Mouse (Mus musculus): ENCODE measurements at regions not wholly inside any gene's neighbourhood (a gene's known extent, or its start where the extent isn't known, plus 50 kb on each side); places are given as distances from the start of the nearest gene placed in this dataset.

DNA sequence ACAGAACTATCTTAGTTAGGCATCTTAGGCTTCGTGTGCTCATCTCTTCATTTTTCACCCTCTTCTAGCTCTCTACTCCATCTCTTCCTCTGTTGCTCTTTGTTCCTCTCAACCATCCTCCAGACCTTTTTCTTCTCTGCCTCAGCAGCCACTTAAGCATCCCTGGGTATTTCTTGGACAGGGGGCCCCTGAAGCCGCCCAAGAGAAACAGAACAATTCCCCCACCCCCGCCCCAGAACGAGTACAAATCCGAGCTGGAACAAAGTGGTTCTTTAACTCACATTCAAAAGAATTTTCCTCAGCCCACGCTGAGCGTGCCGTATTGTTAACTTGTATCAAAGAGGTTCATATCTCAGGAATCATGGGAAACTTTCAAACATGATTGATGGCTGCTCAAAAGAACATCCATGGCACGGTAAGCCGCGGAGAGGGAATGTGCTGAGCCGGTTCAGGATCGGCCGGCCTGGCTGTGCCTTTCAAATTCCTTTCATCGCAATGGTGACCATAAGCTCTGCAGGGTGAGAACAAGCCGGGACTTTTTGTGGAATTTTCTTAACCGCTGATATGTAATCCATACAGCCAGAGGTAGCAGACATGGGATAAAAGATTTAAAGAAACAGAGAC lies 181.9 kb upstream of the Noct start:
- no peaks in the 10 kb centered on the region for H3K9me3 ChIP-seq
- no peak overlapping the region for H3K4me3 ChIP-seq
- no peaks in the 10 kb centered on the region for H3K36me3 ChIP-seq
- no peak for ATAC-seq (ENCODE audit: insufficient number of reproducible peaks, insufficient read depth, low FRiP score, low TSS enrichment)
- WGBS, result 60% methylated on average over 17 of the region's 17 CpGs
- no peaks in the 10 kb centered on the region for H3K4me1 ChIP-seq
- no peak overlapping the region for H3K4me2 ChIP-seq (replicated peaks)
- no peaks in the 10 kb centered on the region for H3K27me3 ChIP-seq
- H3K9ac ChIP-seq, result no peak overlapping the region
- H3K27ac ChIP-seq, result no peak overlapping the region

DNA sequence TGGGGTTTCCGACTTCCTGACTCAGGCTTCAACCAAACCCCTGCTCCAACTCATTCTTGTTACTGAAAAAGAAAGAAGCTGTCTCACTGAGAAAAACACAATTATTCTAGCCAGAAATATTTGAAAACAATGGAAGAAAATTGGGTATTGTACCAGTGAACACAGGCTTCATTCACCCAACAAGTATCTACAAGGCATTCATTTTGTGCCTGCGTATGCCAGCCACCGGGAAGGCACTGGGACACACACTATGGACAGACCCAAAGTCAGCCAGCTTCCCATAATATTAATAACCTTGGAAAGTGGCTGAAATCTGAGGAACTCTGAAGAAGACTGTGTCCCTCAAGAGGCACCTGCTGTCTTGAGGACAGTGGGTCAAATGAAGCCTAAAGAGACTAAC lies 175.5 kb upstream of the Noct start:
- WGBS, result 92% methylated on average over 3 of the region's 3 CpGs
- Histone ChIP-seq H3K9ac (no peak overlapping the region), H3K36me3 (no peaks in the 10 kb centered on the region), H3K27ac (no peak overlapping the region), H3K4me2 (replicated peaks) (no peak overlapping the region), H3K4me3 (no peak overlapping the region), H3K27me3 (no peaks in the 10 kb centered on the region), H3K9me3 (peaks cover 6% of the 10 kb centered on the region; the same call in 1 of the 2 replicates), H3K4me1 (no peaks in the 10 kb centered on the region)
- no peak for ATAC-seq (ENCODE audit: insufficient number of reproducible peaks, insufficient read depth, low FRiP score, low TSS enrichment)

DNA sequence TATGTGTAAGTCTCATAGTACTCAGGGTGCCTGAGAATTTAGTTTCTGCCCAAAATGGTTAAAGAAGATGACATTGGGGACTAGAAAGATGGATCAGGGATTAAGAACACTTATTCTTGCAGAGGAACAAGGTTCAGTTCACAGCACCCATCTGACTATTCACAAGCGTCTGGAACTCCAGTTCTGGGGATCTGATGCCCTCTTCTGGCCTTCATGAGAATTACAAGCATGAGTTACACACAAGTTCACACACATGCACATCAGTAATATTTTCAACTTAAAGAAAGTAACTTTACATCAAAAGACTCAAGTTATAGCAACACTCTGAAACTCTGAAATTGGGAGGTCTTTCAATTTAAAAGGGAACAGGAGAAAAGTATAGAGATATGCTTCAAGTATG lies 174.1 kb upstream of the Noct start:
- H3K4me3 ChIP-seq, result no peak overlapping the region
- no peak for ATAC-seq (ENCODE audit: insufficient number of reproducible peaks, insufficient read depth, low FRiP score, low TSS enrichment)
- no peaks in the 10 kb centered on the region for H3K27me3 ChIP-seq
- H3K36me3 ChIP-seq, result no peaks in the 10 kb centered on the region
- 89% methylated on average over 1 of the region's 1 CpGs for WGBS
- peaks cover 6% of the 10 kb centered on the region; the same call in 1 of the 2 replicates for H3K9me3 ChIP-seq
- H3K4me1 ChIP-seq, result no peaks in the 10 kb centered on the region
- no peak overlapping the region for H3K9ac ChIP-seq
- H3K4me2 ChIP-seq (replicated peaks), result no peak overlapping the region
- no peak overlapping the region for H3K27ac ChIP-seq

DNA sequence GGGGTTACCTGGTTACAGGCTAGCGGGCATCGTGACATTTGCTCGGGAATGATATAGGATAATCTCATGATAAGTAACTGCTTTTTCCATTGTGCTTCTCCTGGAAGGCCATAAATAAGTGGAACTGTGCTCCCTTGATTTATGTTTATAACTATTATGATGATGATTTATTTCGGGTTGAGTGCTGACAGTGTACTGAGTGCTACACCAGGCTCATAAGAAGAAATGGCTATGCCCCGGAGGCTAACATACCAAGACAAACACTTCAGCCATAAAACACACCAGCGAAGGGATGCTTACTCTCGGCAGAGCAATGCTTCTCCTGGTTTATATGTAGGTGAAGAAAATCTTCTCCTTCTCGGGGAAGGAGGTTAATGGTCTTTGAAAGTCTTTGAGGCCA lies 169.2 kb upstream of the Noct start:
- ATAC-seq (ENCODE audit: insufficient number of reproducible peaks, insufficient read depth, low FRiP score, low TSS enrichment), result no peak
- WGBS, result 85% methylated on average over 8 of the region's 8 CpGs
- H3K27ac ChIP-seq, result no peak overlapping the region
- no peak overlapping the region for H3K4me3 ChIP-seq
- H3K4me2 ChIP-seq (replicated peaks), result no peak overlapping the region
- no peaks in the 10 kb centered on the region for H3K4me1 ChIP-seq
- H3K9ac ChIP-seq, result no peak overlapping the region
- H3K9me3 ChIP-seq, result peaks cover 8% of the 10 kb centered on the region; the same call in 1 of the 2 replicates
- no peaks in the 10 kb centered on the region for H3K27me3 ChIP-seq
- no peaks in the 10 kb centered on the region for H3K36me3 ChIP-seq

DNA sequence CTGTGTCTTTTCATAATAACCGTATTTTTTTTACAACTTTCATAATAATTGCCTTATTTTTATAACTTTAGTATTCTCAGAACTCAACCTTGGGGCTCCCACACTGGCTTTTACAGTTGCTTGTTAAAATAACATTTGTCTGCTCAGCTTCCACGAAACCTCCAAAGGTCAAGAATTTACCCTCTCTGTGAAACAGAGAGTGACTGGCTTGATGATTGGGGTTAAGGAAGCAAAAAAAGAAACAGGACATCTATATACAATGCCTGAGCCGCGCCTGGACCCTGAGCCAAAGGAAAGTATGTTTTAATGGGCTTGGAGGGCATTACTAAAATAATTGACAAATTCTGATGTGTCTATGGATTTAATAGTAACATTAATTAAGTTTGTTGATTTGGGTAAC lies 160.0 kb upstream of the Noct start:
- WGBS, result 29% methylated on average over 4 of the region's 4 CpGs
- Histone ChIP-seq H3K9ac (no peak overlapping the region), H3K4me2 (replicated peaks) (no peak overlapping the region), H3K27ac (no peak overlapping the region), H3K9me3 (no peaks in the 10 kb centered on the region), H3K4me1 (peaks cover 8% of the 10 kb centered on the region; the same call in 1 of the 2 replicates), H3K4me3 (no peak overlapping the region), H3K36me3 (no peaks in the 10 kb centered on the region), H3K27me3 (no peaks in the 10 kb centered on the region)
- ATAC-seq (ENCODE audit: insufficient number of reproducible peaks, insufficient read depth, low FRiP score, low TSS enrichment), result no peak

DNA sequence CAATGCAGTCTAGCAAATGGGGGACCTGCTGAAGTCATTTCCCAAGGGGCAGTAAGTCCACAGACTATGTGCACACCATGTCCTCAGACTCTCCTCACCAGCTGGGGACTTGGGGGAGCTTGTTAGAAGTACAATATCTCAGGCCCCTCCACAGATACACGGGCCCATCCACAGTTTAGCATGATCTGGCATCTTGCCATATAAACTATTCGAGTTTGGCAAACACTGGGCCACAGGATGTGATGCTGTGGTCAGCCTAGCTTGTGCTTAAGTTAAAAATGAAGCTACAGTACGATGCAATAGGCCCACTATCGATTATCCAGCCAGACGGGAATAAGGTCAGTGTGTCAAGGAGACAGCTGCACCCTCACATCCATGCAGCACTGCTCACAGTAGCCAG lies 157.9 kb upstream of the Noct start:
- WGBS, result 57% methylated on average over 5 of the region's 5 CpGs

DNA sequence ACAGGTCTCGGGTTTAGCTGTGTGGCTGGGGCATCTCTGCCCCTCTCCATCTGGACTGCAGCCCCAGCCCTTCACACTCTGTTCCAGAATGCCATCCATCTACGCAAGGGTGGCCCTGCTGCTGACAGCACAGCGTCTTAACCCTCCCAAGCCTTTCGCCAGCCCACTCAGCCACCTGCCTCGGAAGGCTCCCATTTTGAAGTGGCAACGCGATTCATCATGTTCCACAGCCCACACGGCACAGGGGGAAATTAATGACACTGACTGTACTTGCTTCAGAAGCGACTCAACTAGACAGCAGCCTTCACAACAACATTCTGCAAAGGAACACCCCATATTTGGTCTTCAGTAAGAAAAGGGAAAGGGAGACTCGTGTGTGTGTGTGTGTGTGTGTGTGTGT lies 151.8 kb upstream of the Noct start:
- H3K27ac ChIP-seq, result no peak overlapping the region
- no peak for ATAC-seq (ENCODE audit: insufficient number of reproducible peaks, insufficient read depth, low FRiP score, low TSS enrichment)

More for the DNA sequence above, 157.9 kb upstream of the Noct start:
- ATAC-seq (ENCODE audit: insufficient number of reproducible peaks, insufficient read depth, low FRiP score, low TSS enrichment), result no peak
- Histone ChIP-seq H3K4me1 (peaks cover 8% of the 10 kb centered on the region; the same call in 1 of the 2 replicates), H3K27ac (no peak overlapping the region), H3K4me3 (no peak overlapping the region), H3K4me2 (replicated peaks) (no peak overlapping the region), H3K36me3 (no peaks in the 10 kb centered on the region), H3K27me3 (no peaks in the 10 kb centered on the region), H3K9ac (no peak overlapping the region), H3K9me3 (no peaks in the 10 kb centered on the region)

DNA sequence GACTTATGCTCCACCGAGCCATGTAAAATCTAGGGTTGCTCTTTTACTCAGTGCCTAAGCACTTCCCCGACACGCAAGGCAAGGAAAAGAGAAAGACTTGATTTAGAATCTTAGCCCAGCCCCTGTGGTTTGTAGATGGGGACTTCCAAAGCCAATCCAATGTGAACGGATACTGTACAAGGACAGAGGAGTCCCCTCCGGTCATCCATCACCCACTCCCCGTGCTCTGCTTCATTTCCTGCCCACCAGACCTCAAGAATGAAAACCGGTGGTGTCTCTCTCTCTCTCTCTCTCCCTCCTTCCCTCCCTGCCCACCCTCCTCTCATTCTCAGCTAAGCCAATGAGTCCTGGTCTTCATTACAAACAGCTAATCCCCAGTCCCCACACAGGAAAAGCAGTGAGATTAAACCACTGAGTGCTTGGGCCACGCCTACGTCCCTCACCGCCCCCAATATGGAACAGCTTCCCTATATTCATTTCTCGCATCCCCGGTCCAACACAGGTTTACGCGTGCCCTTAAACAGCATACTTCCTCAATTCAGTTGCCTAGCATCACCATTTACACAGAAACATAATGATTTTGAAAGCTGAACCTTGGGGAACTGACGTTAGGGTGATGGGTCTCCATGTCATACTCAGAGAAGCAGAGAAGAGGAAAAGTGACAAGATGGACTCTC lies 151.1 kb upstream of the Noct start:
- 82% methylated on average over 15 of the region's 15 CpGs for WGBS
- no peak overlapping the region for H3K4me3 ChIP-seq
- H3K27ac ChIP-seq, result 0 out of 2 replicates have a peak overlapping the region, but pooled peaks have one; percentile 0
- ATAC-seq (ENCODE audit: insufficient number of reproducible peaks, insufficient read depth, low FRiP score, low TSS enrichment), result no peak
- H3K9ac ChIP-seq, result no peak overlapping the region
- H3K9me3 ChIP-seq, result no peaks in the 10 kb centered on the region
- H3K36me3 ChIP-seq, result no peaks in the 10 kb centered on the region
- H3K4me2 ChIP-seq (replicated peaks), result no peak overlapping the region
- H3K4me1 ChIP-seq, result peaks cover 19% of the 10 kb centered on the region; the same call in 1 of the 2 replicates
- no peaks in the 10 kb centered on the region for H3K27me3 ChIP-seq

More for the DNA sequence above, 151.8 kb upstream of the Noct start:
- H3K27me3 ChIP-seq, result no peaks in the 10 kb centered on the region
- H3K9me3 ChIP-seq, result no peaks in the 10 kb centered on the region
- no peak overlapping the region for H3K9ac ChIP-seq
- peaks cover 15% of the 10 kb centered on the region; the same call in 1 of the 2 replicates for H3K4me1 ChIP-seq
- H3K4me2 ChIP-seq (replicated peaks), result no peak overlapping the region
- H3K4me3 ChIP-seq, result no peak overlapping the region
- 79% methylated on average over 10 of the region's 10 CpGs for WGBS
- H3K36me3 ChIP-seq, result no peaks in the 10 kb centered on the region

DNA sequence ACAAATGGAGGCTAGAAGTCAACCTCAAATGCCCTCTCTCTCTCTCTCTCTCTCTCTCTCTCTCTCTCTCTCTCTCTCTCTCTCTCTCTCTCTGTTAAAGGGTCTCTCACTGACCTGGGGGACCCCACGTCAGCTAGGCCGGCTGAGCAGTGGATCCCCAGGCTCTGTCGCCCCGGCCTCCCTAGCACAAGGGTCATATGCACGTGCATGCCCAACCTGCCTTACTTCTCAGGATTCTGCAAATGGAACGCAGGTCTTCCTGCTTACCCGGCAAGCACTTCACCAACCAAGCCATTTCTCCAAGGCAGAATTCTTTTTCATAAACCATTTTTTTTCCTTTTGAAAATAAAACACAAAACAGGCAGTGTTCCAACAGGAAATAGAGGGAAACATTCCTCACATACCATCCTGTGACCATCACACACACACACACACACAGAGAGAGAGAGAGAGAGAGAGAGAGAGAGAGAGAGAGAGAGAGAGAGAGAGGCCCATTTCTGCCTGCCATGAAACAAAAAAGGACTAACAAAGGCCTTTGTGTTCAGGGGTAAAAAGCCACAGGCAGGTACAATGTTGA lies 150.4 kb upstream of the Noct start:
- peak overlapping the region; percentile 73 for H3K27ac ChIP-seq
- WGBS, result 45% methylated on average over 7 of the region's 7 CpGs

DNA sequence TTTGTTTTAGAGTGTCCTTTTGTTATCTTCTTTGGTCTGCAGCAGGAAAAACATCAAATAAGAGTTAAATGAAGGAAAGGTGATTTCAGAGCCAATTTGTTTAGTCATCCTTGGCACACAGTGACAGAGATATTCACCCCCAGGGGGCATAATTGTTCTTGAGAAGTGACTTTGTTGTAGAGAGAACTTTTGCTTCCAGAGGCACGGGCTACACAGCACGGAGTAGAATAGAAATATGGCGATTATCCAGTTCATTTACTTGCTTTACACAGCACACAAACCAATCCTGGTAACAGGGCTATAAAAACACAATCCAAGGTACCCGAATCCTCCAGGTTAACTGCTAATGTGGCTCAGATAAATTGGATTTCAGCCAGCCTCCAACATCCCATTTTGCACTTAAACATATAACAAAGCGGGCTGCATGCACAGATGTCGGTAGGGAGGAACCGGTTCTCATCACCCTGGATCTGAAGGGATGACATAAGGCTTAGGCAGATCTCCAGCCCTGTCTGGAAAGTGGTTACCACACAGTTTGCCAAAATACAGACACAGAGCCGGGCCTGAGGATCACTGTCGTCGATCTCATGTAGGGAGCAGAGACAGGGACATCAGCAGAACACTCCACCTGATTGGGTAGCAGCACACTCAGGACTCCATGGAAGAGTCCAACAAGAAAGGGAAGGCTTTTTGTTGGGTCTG lies 148.9 kb upstream of the Noct start:
- no peak overlapping the region for H3K9ac ChIP-seq
- no peak overlapping the region for H3K4me3 ChIP-seq
- no peak for ATAC-seq (ENCODE audit: insufficient number of reproducible peaks, insufficient read depth, low FRiP score, low TSS enrichment)
- no peak overlapping the region for H3K4me2 ChIP-seq (replicated peaks)
- H3K4me1 ChIP-seq, result peaks cover 25% of the 10 kb centered on the region
- H3K9me3 ChIP-seq, result no peaks in the 10 kb centered on the region
- H3K27ac ChIP-seq, result no peak overlapping the region
- H3K36me3 ChIP-seq, result no peaks in the 10 kb centered on the region
- WGBS, result 82% methylated on average over 10 of the region's 10 CpGs
- no peaks in the 10 kb centered on the region for H3K27me3 ChIP-seq

More for the DNA sequence above, 150.4 kb upstream of the Noct start:
- no peak overlapping the region for H3K4me3 ChIP-seq
- no peak overlapping the region for H3K4me2 ChIP-seq (replicated peaks)
- H3K27me3 ChIP-seq, result no peaks in the 10 kb centered on the region
- peaks cover 22% of the 10 kb centered on the region; the same call in 1 of the 2 replicates for H3K4me1 ChIP-seq
- no peak for ATAC-seq (ENCODE audit: insufficient number of reproducible peaks, insufficient read depth, low FRiP score, low TSS enrichment)
- no peaks in the 10 kb centered on the region for H3K9me3 ChIP-seq
- H3K9ac ChIP-seq, result no peak overlapping the region
- H3K36me3 ChIP-seq, result no peaks in the 10 kb centered on the region

DNA sequence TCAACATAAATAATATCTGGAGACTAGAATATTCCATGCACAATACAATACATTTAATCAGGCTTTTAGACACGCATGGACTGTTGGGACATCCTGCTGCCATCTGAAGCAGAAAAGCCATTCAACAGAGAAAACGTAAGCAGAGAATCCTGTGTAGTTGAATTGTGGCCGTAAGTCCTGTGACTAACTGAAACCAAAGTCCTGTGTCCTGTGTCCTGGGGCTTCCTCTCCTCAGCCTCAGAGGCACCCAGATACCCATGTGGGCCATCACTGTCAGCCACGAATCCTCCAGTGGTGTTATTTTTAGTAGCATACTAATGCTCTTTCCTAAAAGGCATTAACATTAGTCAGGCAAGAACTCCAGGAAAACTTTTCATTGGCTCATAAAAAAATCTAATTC lies 145.8 kb upstream of the Noct start:
- H3K36me3 ChIP-seq, result no peaks in the 10 kb centered on the region
- ATAC-seq (ENCODE audit: insufficient number of reproducible peaks, insufficient read depth, low FRiP score, low TSS enrichment), result no peak
- peaks cover 35% of the 10 kb centered on the region for H3K4me1 ChIP-seq
- no peak overlapping the region for H3K27ac ChIP-seq
- no peaks in the 10 kb centered on the region for H3K9me3 ChIP-seq
- H3K9ac ChIP-seq, result no peak overlapping the region
- 64% methylated on average over 4 of the region's 4 CpGs for WGBS
- no peaks in the 10 kb centered on the region for H3K27me3 ChIP-seq
- no peak overlapping the region for H3K4me2 ChIP-seq (replicated peaks)
- no peak overlapping the region for H3K4me3 ChIP-seq
